Mouse (Mus musculus): ENCODE measurements around the gene Tra2b. TPM values are rescaled to one million over a fixed set of nuclear protein-coding genes. Genes with fewer than 3 reads are reported as not detected.
"Not testable (repeated sequence)": the region's sequence is repeated elsewhere in the genome, so short reads cannot be mapped to it uniquely, and the experiment has no call there.

Tra2b gene
- polyA plus RNA-seq (2012; rRNA removed) (168 and 179 TPM in 2 replicates), polyA plus RNA-seq (2014; fragmentation: Nextera tagmentation; extraction: Ambion mirVana) (300 and 311 TPM in 2 replicates)

DNA sequence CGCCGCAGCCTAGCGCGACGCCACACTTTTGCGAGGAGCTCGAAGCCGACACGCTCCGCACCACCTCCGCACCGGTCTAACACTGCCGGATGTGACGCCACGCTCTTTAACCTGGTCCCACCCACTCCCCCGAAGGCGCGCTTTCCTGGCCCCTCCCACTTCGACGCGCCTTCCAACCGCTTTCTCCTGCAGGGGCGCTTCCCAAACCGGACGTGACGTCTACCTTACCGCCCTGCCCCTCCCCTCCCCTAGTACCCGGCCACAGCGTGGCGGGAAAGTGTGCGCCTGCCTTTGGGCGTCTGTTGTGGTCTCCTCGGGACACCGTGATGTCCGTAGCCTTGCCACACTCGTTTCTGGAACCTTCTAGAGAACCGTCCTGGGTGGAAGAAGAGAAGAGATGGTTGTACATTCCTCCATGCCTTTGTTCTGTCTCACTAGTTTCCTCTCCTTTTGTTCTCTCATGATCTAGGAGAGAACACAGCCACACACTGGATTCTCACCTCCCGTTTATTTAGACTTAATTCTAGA lies at the start of gene Tra2b:
TSS of gene Tra2b (minus strand) at position 157 of the 528 bp plus-strand sequence.
- under 1% methylated on average over 30 of the region's 38 CpGs for WGBS
- TF ChIP-seq POLR2A (IDR thresholded peaks at IDR 0.05; ENCODE audit: borderline replicate concordance, extremely low read depth, insufficient read depth, insufficient read length): no peak; the same call in 1 of the 2 replicates
- Histone ChIP-seq H3K4me2 (replicated peaks; ENCODE audit: low read depth, low read length, severe bottlenecking) (peak within 1 kb of the TSS; percentile 78), H3K9ac (ENCODE audit: low read depth, low read length, severe bottlenecking) (peak within 1 kb of the TSS; percentile 98), H3K36me3 (ENCODE audit: control insufficient read depth, insufficient read depth, low read length) (no peaks in the 10 kb centered on the region), H3K4me1 (ENCODE audit: control insufficient read depth, insufficient read depth, low read length) (peaks cover 7% of the 10 kb centered on the region), H3K27me3 (ENCODE audit: control insufficient read depth, insufficient read depth, low read length) (no peaks in the 10 kb centered on the region), H3K4me3 (replicated peaks; ENCODE audit: low read length) (peak within 1 kb of the TSS; percentile 98), H3K27ac (replicated peaks; ENCODE audit: low read depth, low read length) (peak within 1 kb of the TSS; percentile 98), H3K9me3 (ENCODE audit: control insufficient read depth, low read length) (no peaks in the 10 kb centered on the region)
- ATAC-seq (ENCODE audit: low FRiP score, low read depth): peak; percentile 98
- DNase-seq (ENCODE audit: low spot score): peak; percentile 99

DNA sequence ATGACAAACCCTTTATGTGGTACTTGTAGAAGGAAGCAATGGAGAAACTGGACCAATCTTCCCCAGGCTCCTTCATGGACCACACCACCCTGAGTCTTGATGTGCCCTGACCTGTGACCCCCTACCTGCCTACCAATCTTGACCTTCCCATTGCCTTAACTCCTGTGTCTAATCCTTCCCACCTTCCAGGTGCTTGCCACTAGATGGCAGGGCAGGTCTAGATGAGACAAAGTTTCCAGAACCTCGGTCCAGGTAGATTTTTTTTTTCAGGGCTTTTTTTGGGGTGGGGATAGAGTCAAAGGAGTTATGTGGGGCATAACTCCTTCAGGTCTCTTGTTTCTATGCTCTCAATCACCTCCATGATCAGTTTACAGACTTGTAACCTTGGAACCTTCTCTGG lies 44.8 kb upstream of the Tra2b start:
- no peak overlapping the region for H3K9ac ChIP-seq (ENCODE audit: low read depth, low read length, severe bottlenecking)
- H3K27ac ChIP-seq (replicated peaks; ENCODE audit: low read depth, low read length): no peak overlapping the region
- WGBS: 3% methylated on average over 1 of the region's 1 CpGs
- H3K9me3 ChIP-seq (ENCODE audit: control insufficient read depth, low read length): no peaks in the 10 kb centered on the region
- no peak for ATAC-seq (ENCODE audit: low FRiP score, low read depth)
- peak; percentile 26 for DNase-seq (ENCODE audit: low spot score)
- H3K4me3 ChIP-seq (replicated peaks; ENCODE audit: low read length): no peak overlapping the region
- H3K36me3 ChIP-seq (ENCODE audit: control insufficient read depth, insufficient read depth, low read length): no peaks in the 10 kb centered on the region
- TF ChIP-seq POLR2A (IDR thresholded peaks at IDR 0.05; ENCODE audit: borderline replicate concordance, extremely low read depth, insufficient read depth, insufficient read length): no peak
- no peaks in the 10 kb centered on the region for H3K4me1 ChIP-seq (ENCODE audit: control insufficient read depth, insufficient read depth, low read length)
- H3K4me2 ChIP-seq (replicated peaks; ENCODE audit: low read depth, low read length, severe bottlenecking): no peak overlapping the region
- H3K27me3 ChIP-seq (ENCODE audit: control insufficient read depth, insufficient read depth, low read length): no peaks in the 10 kb centered on the region

GRCm38 (mm10) chr16:22302606-22303005 lies 36.8 kb upstream of the Tra2b start:
- TF ChIP-seq POLR2A (IDR thresholded peaks at IDR 0.05; ENCODE audit: borderline replicate concordance, extremely low read depth, insufficient read depth, insufficient read length): no peak
- H3K27me3 ChIP-seq (ENCODE audit: control insufficient read depth, insufficient read depth, low read length): no peaks in the 10 kb centered on the region
- H3K4me1 ChIP-seq (ENCODE audit: control insufficient read depth, insufficient read depth, low read length): no peaks in the 10 kb centered on the region
- 36% methylated on average over 5 of the region's 5 CpGs for WGBS
- no peaks in the 10 kb centered on the region for H3K9me3 ChIP-seq (ENCODE audit: control insufficient read depth, low read length)
- ATAC-seq (ENCODE audit: low FRiP score, low read depth) (0 out of 2 replicates have a peak, but pooled peaks have one; percentile 37), DNase-seq (ENCODE audit: low spot score) (peak; percentile 70)
- no peak overlapping the region for H3K27ac ChIP-seq (replicated peaks; ENCODE audit: low read depth, low read length)
- no peak overlapping the region for H3K9ac ChIP-seq (ENCODE audit: low read depth, low read length, severe bottlenecking)
- no peak overlapping the region for H3K4me2 ChIP-seq (replicated peaks; ENCODE audit: low read depth, low read length, severe bottlenecking)
- H3K36me3 ChIP-seq (ENCODE audit: control insufficient read depth, insufficient read depth, low read length): no peaks in the 10 kb centered on the region
- no peak overlapping the region for H3K4me3 ChIP-seq (replicated peaks; ENCODE audit: low read length)

DNA sequence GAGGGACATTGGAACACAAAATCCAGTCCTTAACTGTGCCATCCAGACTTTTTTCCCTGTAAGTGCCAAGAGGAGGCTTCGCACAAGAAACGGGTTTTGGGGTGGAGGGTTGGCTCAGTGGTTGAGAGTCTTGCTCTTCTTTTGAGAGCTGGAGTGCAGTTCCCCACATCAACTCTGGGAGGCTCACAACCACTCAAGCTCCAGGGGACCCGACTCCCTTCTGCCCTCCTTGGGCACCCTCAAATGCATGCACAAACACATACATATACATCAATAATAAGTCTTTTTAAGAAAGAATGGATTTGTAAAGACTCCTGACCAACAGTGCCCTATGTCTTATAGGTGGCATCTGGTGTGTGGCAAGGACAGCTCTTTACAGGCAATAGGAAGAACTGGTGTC lies 35.6 kb upstream of the Tra2b start:
- Histone ChIP-seq H3K4me3 (replicated peaks; ENCODE audit: low read length) (no peak overlapping the region), H3K4me2 (replicated peaks; ENCODE audit: low read depth, low read length, severe bottlenecking) (no peak overlapping the region), H3K9me3 (ENCODE audit: control insufficient read depth, low read length) (no peaks in the 10 kb centered on the region), H3K36me3 (ENCODE audit: control insufficient read depth, insufficient read depth, low read length) (no peaks in the 10 kb centered on the region), H3K9ac (ENCODE audit: low read depth, low read length, severe bottlenecking) (no peak overlapping the region), H3K27me3 (ENCODE audit: control insufficient read depth, insufficient read depth, low read length) (no peaks in the 10 kb centered on the region), H3K27ac (replicated peaks; ENCODE audit: low read depth, low read length) (no peak overlapping the region), H3K4me1 (ENCODE audit: control insufficient read depth, insufficient read depth, low read length) (no peaks in the 10 kb centered on the region)
- DNase-seq (ENCODE audit: low spot score) (no peak), ATAC-seq (ENCODE audit: low FRiP score, low read depth) (no peak)
- no peak for TF ChIP-seq POLR2A (IDR thresholded peaks at IDR 0.05; ENCODE audit: borderline replicate concordance, extremely low read depth, insufficient read depth, insufficient read length)
- WGBS: 72% methylated on average over 3 of the region's 3 CpGs

DNA sequence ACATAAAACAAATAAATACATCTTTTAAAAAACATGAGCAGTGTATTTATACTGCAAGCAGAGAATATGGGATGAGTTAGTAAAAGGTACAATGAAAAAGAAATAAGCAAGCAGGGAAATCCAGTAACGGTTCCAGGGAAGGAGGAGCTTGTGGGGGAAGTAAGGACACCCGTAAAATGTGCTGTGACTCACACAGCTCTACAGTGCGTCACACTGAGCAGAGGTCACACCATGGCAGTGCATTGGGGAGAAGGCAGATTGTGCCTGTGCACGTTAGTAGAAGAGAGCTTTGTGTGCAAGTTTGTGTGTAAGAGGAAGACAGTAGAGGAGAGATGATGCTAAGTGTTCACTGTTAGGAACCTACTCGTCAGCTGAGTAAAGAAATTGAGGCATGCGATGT lies 31.1 kb upstream of the Tra2b start:
- ATAC-seq (ENCODE audit: low FRiP score, low read depth) (no peak), DNase-seq (ENCODE audit: low spot score) (no peak)
- Histone ChIP-seq H3K9ac (ENCODE audit: low read depth, low read length, severe bottlenecking) (no peak overlapping the region), H3K4me2 (replicated peaks; ENCODE audit: low read depth, low read length, severe bottlenecking) (no peak overlapping the region), H3K27me3 (ENCODE audit: control insufficient read depth, insufficient read depth, low read length) (no peaks in the 10 kb centered on the region), H3K36me3 (ENCODE audit: control insufficient read depth, insufficient read depth, low read length) (no peaks in the 10 kb centered on the region), H3K27ac (replicated peaks; ENCODE audit: low read depth, low read length) (no peak overlapping the region), H3K4me3 (replicated peaks; ENCODE audit: low read length) (no peak overlapping the region), H3K9me3 (ENCODE audit: control insufficient read depth, low read length) (no peaks in the 10 kb centered on the region), H3K4me1 (ENCODE audit: control insufficient read depth, insufficient read depth, low read length) (no peaks in the 10 kb centered on the region)
- WGBS: 72% methylated on average over 6 of the region's 6 CpGs
- no peak for TF ChIP-seq POLR2A (IDR thresholded peaks at IDR 0.05; ENCODE audit: borderline replicate concordance, extremely low read depth, insufficient read depth, insufficient read length)

DNA sequence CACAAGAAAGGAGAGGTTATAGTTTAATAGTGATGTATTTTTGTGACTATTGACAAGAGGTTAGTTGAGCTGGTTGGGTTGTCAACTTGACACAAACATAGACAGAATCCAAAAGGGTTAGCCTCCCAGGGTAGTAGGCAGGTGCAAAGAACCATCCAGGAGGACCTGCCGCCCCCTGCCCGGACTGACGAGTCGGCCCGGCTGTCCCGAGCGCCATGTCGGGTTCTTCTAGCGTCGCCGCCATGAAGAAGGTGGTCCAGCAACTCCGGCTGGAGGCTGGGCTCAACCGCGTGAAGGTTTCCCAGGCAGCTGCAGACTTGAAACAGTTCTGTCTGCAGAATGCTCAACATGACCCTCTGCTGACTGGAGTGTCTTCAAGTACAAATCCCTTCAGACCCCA lies 29.0 kb upstream of the Tra2b start:
- not testable (repeated sequence) for H3K27me3 ChIP-seq (ENCODE audit: control insufficient read depth, insufficient read depth, low read length); H3K9me3 ChIP-seq (ENCODE audit: control insufficient read depth, low read length); H3K4me2 ChIP-seq (replicated peaks; ENCODE audit: low read depth, low read length, severe bottlenecking); DNase-seq (ENCODE audit: low spot score); H3K27ac ChIP-seq (replicated peaks; ENCODE audit: low read depth, low read length); H3K36me3 ChIP-seq (ENCODE audit: control insufficient read depth, insufficient read depth, low read length); H3K4me1 ChIP-seq (ENCODE audit: control insufficient read depth, insufficient read depth, low read length); H3K9ac ChIP-seq (ENCODE audit: low read depth, low read length, severe bottlenecking); ATAC-seq (ENCODE audit: low FRiP score, low read depth); H3K4me3 ChIP-seq (replicated peaks; ENCODE audit: low read length)
- 91% methylated on average over 14 of the region's 14 CpGs for WGBS

Data from limb, embryonic 14.5 days (tissue).